Mouse (Mus musculus) heart, embryonic 11.5 days (tissue): Measurements from ENCODE around the gene Arpc5l. TPM values are rescaled to one million over a fixed set of nuclear protein-coding genes. Genes with fewer than 3 reads are reported as not detected.
A peak's percentile ranks its signal among the peaks of the same experiment; 100 is the strongest.

ENCODE experiments used
- ATAC-seq: fragments of 200-750 bp; cut with Nextera tagmentation; replicated peaks from 2 replicates; pipeline ENCODE4 v1.8.0; 2017; ENCODE audit warnings: moderate library complexity; ENCODE audit not compliant: insufficient number of reproducible peaks, low FRiP score, low TSS enrichment
- H3K27ac ChIP-seq: fragments of 300-500 bp; sonication (generic); 2 replicates; pipeline ENCODE4 v1.5.1; 2014; ENCODE audit warnings: mild to moderate bottlenecking, low read depth, low read length
- H3K27me3 ChIP-seq: fragments of 300-500 bp; sonication (generic); 2 replicates; pipeline ENCODE4 v1.6.1; 2014; ENCODE audit warnings: mild to moderate bottlenecking, low read length, mixed read lengths; ENCODE audit not compliant: control insufficient read depth, insufficient read depth
- H3K36me3 ChIP-seq: fragments of 300-500 bp; sonication (generic); 2 replicates; pipeline ENCODE4 v1.6.1; 2014; ENCODE audit warnings: mild to moderate bottlenecking, low read length, moderate library complexity, mixed read lengths; ENCODE audit not compliant: control insufficient read depth, insufficient read depth
- H3K4me1 ChIP-seq: fragments of 300-500 bp; sonication (generic); 2 replicates; pipeline ENCODE4 v1.6.1; 2014; ENCODE audit warnings: low read length; ENCODE audit not compliant: control insufficient read depth, insufficient read depth
- H3K4me2 ChIP-seq: fragments of 300-500 bp; sonication (generic); 2 replicates; pipeline ENCODE4 v1.6.1; 2014; ENCODE audit warnings: mild to moderate bottlenecking, moderate library complexity
- H3K4me3 ChIP-seq: fragments of 300-500 bp; sonication (generic); 2 replicates; pipeline ENCODE4 v1.5.1; 2014; ENCODE audit warnings: low read depth, low read length
- H3K9ac ChIP-seq: fragments of 300-500 bp; sonication (generic); 2 replicates; pipeline ENCODE4 v1.6.1; 2014; ENCODE audit warnings: mild to moderate bottlenecking, low read depth, low read length, moderate library complexity
- H3K9me3 ChIP-seq: fragments of 300-500 bp; sonication (generic); replicated peaks from 2 replicates; pipeline ENCODE4 v1.6.1; 2016; ENCODE audit warnings: low read length; ENCODE audit not compliant: control insufficient read depth
- WGBS: fragments of 180-500 bp; shearing (Covaris S2); extraction: QIAGEN DNeasy Blood & Tissue Kit; methylation state at CpG from one replicate; pipeline ENCODE4 v1.1.7; 2014; ENCODE audit not compliant: insufficient replicate concordance; 5-methylcytosine and 5-hydroxymethylcytosine counted together
- polyA plus RNA-seq: library from polyadenylated mRNA; unstranded; fragments of >200 nt; fragmentation: Nextera tagmentation; extraction: Ambion mirVana; gene quantifications from 2 replicates; pipeline ENCODE4 v1.2.1, GENCODE M21; 2014

Gene Arpc5l
- polyA plus RNA-seq, 1 experiment from 2014 or later = 97.0 TPM

DNA sequence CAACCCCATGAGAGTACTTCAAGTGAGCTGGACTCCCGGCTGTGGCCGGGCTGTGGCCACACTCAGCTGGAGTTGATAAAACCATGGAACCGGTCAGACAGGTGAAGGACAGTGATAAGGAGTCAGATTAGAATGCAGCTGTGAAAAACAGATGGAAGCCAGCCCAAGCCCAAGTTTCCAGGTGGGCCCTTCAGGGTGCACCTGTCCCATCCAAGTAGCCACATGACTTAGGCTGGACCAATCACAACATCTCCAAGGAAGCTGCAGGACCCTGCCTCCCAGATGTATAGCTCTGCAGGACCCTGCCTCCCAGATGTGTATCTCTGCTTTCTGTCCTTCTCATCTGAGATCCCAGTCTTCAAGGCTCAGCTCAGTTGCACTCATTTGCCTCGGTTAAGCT, 13.1 kb upstream of the Arpc5l start:
- Histone ChIP-seq H3K4me3 (no peak overlapping the region), H3K4me2 (no peak overlapping the region), H3K27ac (no peak overlapping the region), H3K9ac (no peak overlapping the region), H3K4me1 (no peaks in the 10 kb centered on the region), H3K27me3 (no peaks in the 10 kb centered on the region), H3K36me3 (no peaks in the 10 kb centered on the region), H3K9me3 (no peaks in the 10 kb centered on the region)
- 51% methylated on average over 4 of the region's 4 CpGs for WGBS
- no peak for ATAC-seq

DNA sequence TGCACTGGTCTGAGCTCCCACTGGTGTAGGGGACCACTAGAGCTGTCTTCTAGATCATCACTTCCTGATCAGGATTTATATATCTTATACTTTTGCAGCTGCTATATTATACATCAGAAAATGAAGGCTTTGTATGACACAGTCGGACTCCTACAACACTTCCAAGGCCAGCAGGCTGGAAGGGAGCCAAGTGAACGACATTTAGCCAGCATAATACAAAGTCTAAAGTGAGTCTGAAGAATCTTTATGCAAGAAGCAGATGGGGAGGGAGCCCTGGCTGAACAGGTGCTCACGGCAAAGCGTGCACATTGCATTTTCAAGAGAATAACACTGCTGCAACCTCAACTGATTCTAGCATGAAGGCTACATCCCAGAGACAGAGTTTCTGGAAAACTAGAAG, 12.7 kb upstream of the Arpc5l start:
- H3K4me2 ChIP-seq = no peak overlapping the region
- H3K9me3 ChIP-seq = no peaks in the 10 kb centered on the region
- H3K4me3 ChIP-seq = no peak overlapping the region
- H3K27me3 ChIP-seq = no peaks in the 10 kb centered on the region
- no peak overlapping the region for H3K27ac ChIP-seq
- no peak overlapping the region for H3K9ac ChIP-seq
- H3K4me1 ChIP-seq = peaks cover 3% of the 10 kb centered on the region; the same call in 1 of the 2 replicates
- no peaks in the 10 kb centered on the region for H3K36me3 ChIP-seq
- no peak for ATAC-seq
- WGBS = 62% methylated on average over 4 of the region's 4 CpGs

DNA sequence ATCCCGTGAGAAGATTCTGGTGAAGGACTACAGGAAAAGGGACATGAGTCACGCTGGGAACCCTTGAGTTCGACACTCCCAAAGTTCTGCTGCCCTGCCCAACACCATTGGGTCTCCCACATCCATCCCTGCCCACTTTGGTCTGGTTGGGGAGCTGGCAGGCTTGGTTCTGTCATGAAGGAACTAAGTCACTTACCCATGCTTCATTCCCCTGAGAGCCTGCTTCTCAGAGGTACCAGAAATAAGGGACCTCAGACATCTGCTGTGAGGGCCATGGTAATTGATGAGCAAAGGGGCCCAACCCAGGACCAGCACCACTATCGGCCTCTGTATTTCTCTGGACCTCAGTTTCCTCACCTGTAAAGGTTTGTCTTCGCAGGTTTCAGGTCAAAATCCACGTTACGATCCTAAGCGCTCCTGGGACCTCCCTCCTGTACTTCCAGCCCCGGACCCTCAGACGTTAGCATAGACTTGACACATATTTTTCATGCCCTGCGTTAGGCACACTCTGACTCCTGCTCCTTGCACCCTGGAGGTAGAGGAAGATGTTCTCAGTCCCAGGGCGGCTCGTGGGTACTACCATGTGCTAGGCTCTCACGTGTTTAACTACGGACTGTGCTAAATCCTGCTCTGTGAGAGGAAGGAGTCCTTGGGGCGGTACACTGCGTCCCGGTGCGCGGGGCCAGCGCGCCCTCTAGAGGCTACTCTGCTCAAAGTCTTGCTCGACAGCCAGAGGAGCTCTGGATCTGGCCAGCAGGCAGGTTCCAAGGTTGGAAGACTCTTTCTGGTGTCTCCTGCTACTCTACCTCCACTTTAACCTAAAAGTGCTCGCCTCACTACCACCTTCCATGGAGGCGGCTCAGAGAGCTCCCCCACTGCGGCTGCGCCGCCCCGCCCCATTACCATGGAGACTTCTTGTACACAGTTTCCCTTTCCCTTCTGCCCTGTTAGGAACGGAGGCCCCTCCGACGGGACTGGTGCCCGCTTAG, 7.5 kb upstream of the Arpc5l start, which contains the start of gene Wdr38:
Wdr38 (plus strand) TSS at position 91 of the 989 bp plus-strand sequence.
- H3K27ac ChIP-seq = peak within 1 kb of the TSS; percentile 62; the same call in 1 of the 2 replicates
- no peaks in the 10 kb centered on the region for H3K9me3 ChIP-seq
- peak; percentile 77 for ATAC-seq

DNA sequence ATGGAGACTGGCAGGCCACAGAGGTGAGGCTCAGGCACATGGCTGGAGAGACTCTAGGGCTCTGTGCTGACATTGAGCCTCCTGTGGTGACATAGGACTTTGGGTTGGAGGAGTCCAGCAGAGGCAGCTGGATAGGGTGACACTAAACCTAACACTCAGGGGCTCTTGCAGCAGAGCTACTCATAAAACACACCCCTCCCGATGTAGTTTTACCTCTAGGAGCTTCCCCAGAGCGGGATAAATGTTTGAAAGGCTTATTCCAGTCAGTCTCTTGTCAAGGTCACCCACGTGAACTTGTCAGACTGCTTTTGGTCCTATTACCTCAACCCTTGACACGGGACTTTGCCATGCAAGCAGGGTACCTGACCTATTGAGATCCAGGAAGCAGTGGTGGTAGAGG, 5.8 kb upstream of the Arpc5l start:
- H3K4me1 ChIP-seq = peaks cover 29% of the 10 kb centered on the region
- 51% methylated on average over 4 of the region's 4 CpGs for WGBS
- no peak overlapping the region for H3K4me2 ChIP-seq
- no peak for ATAC-seq
- H3K27ac ChIP-seq = 0 out of 2 replicates have a peak overlapping the region, but pooled peaks have one; percentile 15
- H3K27me3 ChIP-seq = no peaks in the 10 kb centered on the region
- peaks cover 24% of the 10 kb centered on the region for H3K36me3 ChIP-seq
- no peak overlapping the region for H3K4me3 ChIP-seq
- H3K9me3 ChIP-seq = no peaks in the 10 kb centered on the region
- no peak overlapping the region for H3K9ac ChIP-seq

More for the DNA sequence above, 7.5 kb upstream of the Arpc5l start, which contains the start of gene Wdr38:
- Histone ChIP-seq H3K4me3 (peak within 1 kb of the TSS; percentile 47), H3K4me1 (peaks cover 13% of the 10 kb centered on the region; the same call in 1 of the 2 replicates), H3K9ac (peak within 1 kb of the TSS; percentile 69), H3K27me3 (no peaks in the 10 kb centered on the region), H3K36me3 (peaks cover 15% of the 10 kb centered on the region), H3K4me2 (peak within 1 kb of the TSS; percentile 71)
- WGBS = 12% methylated on average over 33 of the region's 33 CpGs

DNA sequence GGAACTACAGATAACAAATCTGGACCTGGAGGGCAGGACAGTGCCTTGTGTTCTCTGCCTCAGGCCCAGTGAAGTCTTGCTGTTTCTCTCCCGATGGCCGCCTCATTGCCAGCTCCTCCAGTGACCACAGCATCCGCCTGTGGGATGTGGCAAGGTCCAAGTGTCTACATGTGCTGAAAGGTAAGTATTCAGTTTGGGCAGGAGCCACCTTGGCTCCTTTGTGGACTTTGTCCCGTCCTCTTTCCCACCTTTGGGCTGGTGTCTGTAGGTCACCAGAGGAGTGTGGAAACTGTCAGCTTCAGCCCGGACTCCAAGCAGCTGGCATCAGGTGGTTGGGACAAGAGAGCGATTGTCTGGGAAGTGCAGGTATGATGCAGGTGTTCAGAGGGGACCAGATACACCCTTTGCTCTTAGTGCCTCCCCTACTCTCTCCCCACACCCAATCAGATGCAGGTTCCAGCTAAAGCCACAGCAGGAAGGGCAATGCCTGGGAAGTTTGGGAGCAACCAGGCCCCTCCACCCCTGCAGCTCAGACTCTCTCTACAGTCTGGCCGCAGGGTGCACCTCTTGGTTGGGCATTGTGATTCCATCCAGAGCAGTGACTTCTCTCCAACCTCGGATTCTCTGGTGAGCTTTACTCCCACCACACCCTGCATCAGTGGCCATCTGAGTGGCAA, 5.1 kb upstream of the Arpc5l start:
- no peak for ATAC-seq
- Histone ChIP-seq H3K4me1 (peaks cover 29% of the 10 kb centered on the region), H3K4me2 (no peak overlapping the region), H3K27ac (no peak overlapping the region), H3K4me3 (no peak overlapping the region), H3K9me3 (no peaks in the 10 kb centered on the region), H3K36me3 (peaks cover 24% of the 10 kb centered on the region), H3K9ac (no peak overlapping the region), H3K27me3 (no peaks in the 10 kb centered on the region)
- 68% methylated on average over 8 of the region's 8 CpGs for WGBS

DNA sequence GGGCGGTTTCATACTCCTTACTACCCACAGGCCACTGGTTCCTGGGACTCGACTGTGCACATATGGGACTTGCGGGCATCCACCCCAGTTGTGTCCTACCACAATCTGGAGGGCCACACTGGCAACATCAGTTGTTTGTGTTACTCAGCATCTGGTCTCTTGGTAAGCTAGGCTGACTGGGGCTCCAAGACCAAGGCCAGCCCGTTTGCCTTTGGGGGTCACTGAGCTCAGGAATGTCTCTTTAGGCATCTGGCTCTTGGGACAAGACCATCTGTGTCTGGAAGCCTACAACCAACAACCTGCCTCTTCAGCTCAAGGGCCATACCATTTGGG, 4.6 kb upstream of the Arpc5l start:
- ATAC-seq = no peak
- H3K36me3 ChIP-seq = peaks cover 24% of the 10 kb centered on the region
- WGBS = 82% methylated on average over 4 of the region's 4 CpGs

DNA sequence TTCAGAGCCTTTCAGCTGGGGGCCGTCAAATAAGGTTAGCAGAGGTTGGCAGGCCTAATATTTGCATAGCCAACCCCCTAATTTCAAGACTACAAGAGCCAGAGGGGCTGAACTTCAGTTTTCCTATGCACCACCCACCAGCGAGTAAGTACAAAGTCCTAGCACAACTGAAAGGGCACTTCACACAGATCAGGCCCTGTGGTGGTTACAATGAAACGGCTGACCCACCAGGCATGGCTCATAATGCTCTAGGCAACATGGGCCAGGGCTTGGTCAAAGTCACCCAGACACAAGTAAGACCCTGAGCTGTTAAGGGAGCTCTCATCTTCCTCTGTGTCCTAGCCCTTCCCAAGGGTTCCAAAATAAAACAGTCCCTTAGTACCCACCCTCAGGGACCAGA, 3.3 kb upstream of the Arpc5l start:
- H3K4me3 ChIP-seq = no peak overlapping the region
- ATAC-seq = no peak

More for the DNA sequence above, 4.6 kb upstream of the Arpc5l start:
- H3K27me3 ChIP-seq = no peaks in the 10 kb centered on the region
- H3K4me3 ChIP-seq = no peak overlapping the region
- no peak overlapping the region for H3K27ac ChIP-seq
- H3K9me3 ChIP-seq = no peaks in the 10 kb centered on the region
- H3K4me2 ChIP-seq = no peak overlapping the region
- peaks cover 29% of the 10 kb centered on the region for H3K4me1 ChIP-seq
- H3K9ac ChIP-seq = no peak overlapping the region

DNA sequence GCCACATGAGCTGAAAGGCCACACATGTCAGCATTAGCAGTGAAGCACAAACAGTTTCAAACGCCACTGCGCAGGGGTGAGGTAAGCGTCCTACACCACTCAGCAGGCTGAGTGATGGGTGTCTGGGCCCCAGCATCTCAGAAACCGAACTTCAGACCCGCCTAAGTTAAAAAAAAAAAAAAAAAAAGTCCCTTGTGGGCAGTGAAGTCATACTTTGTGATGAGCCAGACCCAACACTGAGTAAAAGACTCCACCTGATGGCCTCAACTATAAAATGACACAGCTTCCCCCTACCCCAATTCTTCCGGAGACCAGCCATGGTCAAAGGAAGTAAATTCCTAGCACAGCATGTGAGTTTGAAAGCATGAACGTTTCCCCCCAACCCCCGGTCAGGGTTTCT, 2.0 kb upstream of the Arpc5l start:
- no peak for ATAC-seq
- Histone ChIP-seq H3K9me3 (no peaks in the 10 kb centered on the region), H3K4me3 (peak overlapping the region; percentile 84), H3K36me3 (peaks cover 24% of the 10 kb centered on the region), H3K9ac (peak overlapping the region; percentile 93; the same call in 1 of the 2 replicates), H3K4me1 (peaks cover 29% of the 10 kb centered on the region), H3K4me2 (peak overlapping the region; percentile 97), H3K27ac (no peak overlapping the region), H3K27me3 (no peaks in the 10 kb centered on the region)
- 61% methylated on average over 8 of the region's 8 CpGs for WGBS

More for the DNA sequence above, 3.3 kb upstream of the Arpc5l start:
- Histone ChIP-seq H3K36me3 (peaks cover 24% of the 10 kb centered on the region), H3K9ac (no peak overlapping the region), H3K27me3 (no peaks in the 10 kb centered on the region), H3K27ac (no peak overlapping the region), H3K9me3 (no peaks in the 10 kb centered on the region), H3K4me1 (peaks cover 35% of the 10 kb centered on the region), H3K4me2 (no peak overlapping the region)
- WGBS = 84% methylated on average over 3 of the region's 3 CpGs
